Mouse (Mus musculus) small intestine, adult 2 months (tissue): ENCODE data around the gene Cdhr2. TPM values are rescaled to one million over a fixed set of nuclear protein-coding genes. Genes with fewer than 3 reads are reported as not detected.

ENCODE experiments used
- H3K27ac ChIP-seq: fragments of 200-500 bp; 2 replicates; pipeline ENCODE4 v1.5.1; 2012; ENCODE audit warnings: low read depth, low read length, control low read depth, inconsistent platforms; ENCODE audit not compliant: insufficient read depth
- H3K27me3 ChIP-seq: fragments of 200-500 bp; 2 replicates; pipeline ENCODE4 v1.6.1; 2012; ENCODE audit warnings: mild to moderate bottlenecking, moderate library complexity, low read length, inconsistent platforms; ENCODE audit not compliant: control insufficient read depth, insufficient read depth
- H3K36me3 ChIP-seq: fragments of 200-500 bp; 2 replicates; pipeline ENCODE4 v1.6.1; 2012; ENCODE audit warnings: mild to moderate bottlenecking, low read length, control low read depth, inconsistent platforms; ENCODE audit not compliant: control insufficient read depth, insufficient read depth
- H3K4me1 ChIP-seq: fragments of 200-500 bp; 2 replicates; pipeline ENCODE4 v1.6.1; 2012; ENCODE audit warnings: low read length, inconsistent platforms, mixed read lengths; ENCODE audit not compliant: control insufficient read depth, insufficient read depth, insufficient read length
- H3K4me3 ChIP-seq: fragments of 200-500 bp; 2 replicates; pipeline ENCODE4 v1.5.1; 2012; ENCODE audit warnings: low read depth, mild to moderate bottlenecking, control low read depth, inconsistent platforms, low read length, moderate library complexity
- CTCF ChIP-seq: fragments of 200-500 bp; IDR thresholded peaks from 2 replicates; pipeline ENCODE4 v1.5.1; 2012; ENCODE audit warnings: low read depth, mild to moderate bottlenecking, control low read depth, inconsistent platforms, low read length, moderate library complexity, mixed read lengths; ENCODE audit not compliant: insufficient replicate concordance, insufficient read length; ENCODE audit errors: extremely low read depth
- POLR2A ChIP-seq: fragments of 200-500 bp; IDR thresholded peaks from 2 replicates; pipeline ENCODE4 v1.6.1; 2012; ENCODE audit warnings: low read depth, mild to moderate bottlenecking, control low read depth, inconsistent platforms, low read length, moderate library complexity
- WGBS: fragments of 180-500 bp; shearing (Covaris S2); methylation state at CpG from one replicate; pipeline ENCODE4 v1.1.7; 2018; 5-methylcytosine and 5-hydroxymethylcytosine counted together
- polyA plus RNA-seq: library from polyadenylated mRNA; depleted of rRNA; stranded (reverse); fragments of >200 nt; gene quantifications from 2 replicates; pipeline ENCODE4 v1.2.3, GENCODE M21; 2012; rRNA removed

Cdhr2 gene
- polyA plus RNA-seq, 1 experiment: 1,001 TPM

DNA sequence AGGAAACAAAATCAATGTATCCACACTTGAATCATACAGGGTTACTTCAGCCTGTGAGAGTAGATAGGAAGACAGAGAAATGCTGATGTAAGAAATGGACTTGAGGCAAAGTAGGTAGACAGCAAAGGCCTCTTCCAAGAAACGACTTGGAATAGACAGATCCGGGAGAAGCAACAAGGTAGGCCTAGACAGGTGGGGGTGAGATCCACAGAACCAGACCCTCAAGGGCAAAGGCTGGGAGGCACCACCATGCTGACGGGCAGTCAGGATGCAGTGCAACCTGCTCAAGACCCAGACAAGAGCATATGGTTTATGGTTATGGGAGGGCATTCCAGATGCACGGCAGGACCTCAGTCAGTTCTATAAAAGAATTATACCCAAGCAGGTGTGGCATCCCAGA lies 65.8 kb downstream of the Cdhr2 start:
- Histone ChIP-seq H3K27me3 (peaks cover 20% of the 10 kb centered on the region), H3K4me1 (peaks cover 9% of the 10 kb centered on the region), H3K27ac (no peak overlapping the region), H3K36me3 (no peaks in the 10 kb centered on the region), H3K4me3 (no peak overlapping the region)
- WGBS: 75% methylated on average over 4 of the region's 4 CpGs
- TF ChIP-seq POLR2A: no peak
- TF ChIP-seq CTCF: no peak

DNA sequence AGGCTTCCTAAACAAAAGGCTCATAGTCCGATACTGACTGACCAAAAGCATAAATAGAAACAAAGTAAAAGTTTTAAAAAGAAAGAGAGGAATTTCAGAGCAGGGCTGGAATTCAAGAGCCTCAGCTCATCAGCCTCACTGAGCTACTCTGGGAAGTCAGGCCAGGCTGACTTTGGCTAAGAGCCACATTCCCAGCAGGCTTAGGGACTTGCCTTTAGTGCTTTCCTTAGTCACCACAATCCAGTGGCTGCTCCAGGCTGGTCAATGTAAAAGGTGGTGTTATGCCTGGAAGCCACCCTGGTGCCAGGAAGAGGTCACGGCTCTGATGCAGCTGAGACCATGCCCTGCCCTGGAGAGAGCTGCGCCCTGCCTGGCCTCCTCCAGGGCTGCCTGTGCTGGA lies 79.3 kb downstream of the Cdhr2 start:
- Histone ChIP-seq H3K36me3 (no peaks in the 10 kb centered on the region), H3K27me3 (no peaks in the 10 kb centered on the region), H3K4me3 (no peak overlapping the region), H3K4me1 (no peaks in the 10 kb centered on the region), H3K27ac (no peak overlapping the region)
- WGBS: 79% methylated on average over 3 of the region's 3 CpGs
- TF ChIP-seq POLR2A (no peak), CTCF (no peak)

DNA sequence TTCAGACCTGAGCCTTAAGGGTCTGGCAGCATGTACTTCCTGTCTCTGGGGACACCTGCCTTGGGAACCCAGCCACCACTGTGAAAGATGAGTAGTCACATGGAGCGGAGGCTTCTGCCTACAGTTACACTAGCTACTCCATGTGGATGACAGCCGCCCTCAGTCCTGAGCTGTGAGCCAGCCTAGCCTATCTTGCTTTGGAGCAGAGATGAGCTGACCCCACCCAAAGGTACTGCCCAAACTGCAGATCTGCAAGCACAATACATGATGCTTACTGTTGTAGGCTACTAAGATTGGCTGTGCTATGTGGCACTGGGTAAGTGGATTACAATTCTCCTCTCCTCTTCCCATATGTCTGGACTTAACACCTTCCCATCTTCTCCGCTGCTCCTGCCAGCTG lies 79.8 kb downstream of the Cdhr2 start:
- H3K27me3 ChIP-seq: no peaks in the 10 kb centered on the region
- TF ChIP-seq POLR2A: no peak
- TF ChIP-seq CTCF: no peak
- no peak overlapping the region for H3K4me3 ChIP-seq
- H3K4me1 ChIP-seq: no peaks in the 10 kb centered on the region
- no peak overlapping the region for H3K27ac ChIP-seq
- H3K36me3 ChIP-seq: no peaks in the 10 kb centered on the region
- 85% methylated on average over 3 of the region's 3 CpGs for WGBS

DNA sequence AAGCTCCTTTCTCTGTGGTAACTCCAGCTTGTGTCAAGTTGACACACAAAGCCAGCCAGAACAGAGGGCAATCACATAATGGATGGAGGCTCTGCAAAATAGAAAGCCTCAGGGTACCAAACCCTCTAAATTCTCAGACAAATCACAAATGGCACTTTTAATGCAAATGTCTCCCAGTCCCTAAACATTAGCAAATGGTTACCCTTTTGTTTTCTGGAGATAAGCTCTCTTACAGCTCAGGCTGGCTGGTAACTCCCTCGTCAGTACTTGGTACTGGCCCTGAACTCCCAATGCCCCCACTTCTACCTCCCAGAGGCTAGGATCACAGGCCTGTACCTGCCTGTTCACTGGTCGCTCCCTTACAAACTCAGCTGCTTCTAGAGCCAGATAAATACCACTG lies 82.0 kb downstream of the Cdhr2 start:
- TF ChIP-seq CTCF (no peak), POLR2A (no peak)
- H3K27me3 ChIP-seq: no peaks in the 10 kb centered on the region
- H3K4me3 ChIP-seq: no peak overlapping the region
- 49% methylated on average over 2 of the region's 2 CpGs for WGBS
- H3K27ac ChIP-seq: no peak overlapping the region
- no peaks in the 10 kb centered on the region for H3K36me3 ChIP-seq
- no peaks in the 10 kb centered on the region; the same call in 1 of the 2 replicates for H3K4me1 ChIP-seq

DNA sequence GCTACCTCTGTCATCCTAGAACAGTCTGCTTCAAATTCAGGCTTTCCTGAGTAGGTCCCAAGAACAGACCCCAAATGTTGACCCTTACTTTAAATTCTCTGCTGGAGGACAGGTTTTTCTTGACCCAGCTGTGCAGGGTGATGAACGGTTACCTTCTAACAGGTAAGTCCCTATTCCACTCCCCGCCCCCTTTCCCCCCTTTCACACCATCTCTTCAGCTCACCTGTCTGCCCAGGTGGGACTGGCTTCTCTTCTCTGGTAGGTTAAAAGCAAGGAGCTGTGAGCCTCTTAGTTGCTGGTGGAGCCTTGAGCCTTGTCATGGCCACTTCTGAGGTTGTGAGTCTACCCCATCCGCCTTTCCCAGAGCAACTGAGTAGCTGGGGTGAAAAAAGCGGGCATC lies 82.4 kb downstream of the Cdhr2 start, which contains the start of gene Eif4e1b:
Gene Eif4e1b (plus strand): TSS at position 301 of the 400 bp plus-strand sequence.
- 84% methylated on average over 4 of the region's 4 CpGs for WGBS
- H3K27me3 ChIP-seq: no peaks in the 10 kb centered on the region
- no peak for TF ChIP-seq POLR2A
- TF ChIP-seq CTCF: no peak
- no peak within 1 kb of the TSS for H3K4me3 ChIP-seq
- H3K4me1 ChIP-seq: peaks cover 4% of the 10 kb centered on the region; the same call in 1 of the 2 replicates
- no peak within 1 kb of the TSS for H3K27ac ChIP-seq
- no peaks in the 10 kb centered on the region for H3K36me3 ChIP-seq

Other genes starting within 250 kb of the Cdhr2 start
- gene Thoc3, start 232.6 kb upstream of the Cdhr2 start, polyA plus RNA-seq: 23.9 and 29.7 TPM in 2 replicates
- gene Simc1, start 197.7 kb upstream of the Cdhr2 start, polyA plus RNA-seq: 2.1 and 4.0 TPM in 2 replicates
- 76.2 and 166 TPM in 2 replicates for gene 4833439L19Rik, start 136.0 kb upstream of the Cdhr2 start, polyA plus RNA-seq
- gene Arl10, start 126.4 kb upstream of the Cdhr2 start, polyA plus RNA-seq: 6.6 and 11.4 TPM in 2 replicates
- gene Nop16, start 111.4 kb upstream of the Cdhr2 start, polyA plus RNA-seq: 2.3 and 2.4 TPM in 2 replicates
- gene Higd2a, start 111.3 kb upstream of the Cdhr2 start, polyA plus RNA-seq: 93.9 and 163 TPM in 2 replicates
- gene Cltb, start 90.1 kb upstream of the Cdhr2 start, polyA plus RNA-seq: 34.7 and 84.6 TPM in 2 replicates
- gene Faf2, start 79.7 kb upstream of the Cdhr2 start, polyA plus RNA-seq: 11.1 and 14.5 TPM in 2 replicates
- 206 and 318 TPM in 2 replicates for gene Rnf44, start 7.6 kb upstream of the Cdhr2 start, polyA plus RNA-seq
- gene Gprin1, start 48.4 kb downstream of the Cdhr2 start, polyA plus RNA-seq: 0.14 and 0.18 TPM in 2 replicates
- gene Sncb, start 65.1 kb downstream of the Cdhr2 start, polyA plus RNA-seq: 0.37 and 0.63 TPM in 2 replicates
- gene Eif4e1b, start 82.5 kb downstream of the Cdhr2 start, polyA plus RNA-seq: not detected in 2 replicates
- 4.9 and 16.0 TPM in 2 replicates for gene Tspan17, start 87.9 kb downstream of the Cdhr2 start, polyA plus RNA-seq
- 4.4 and 5.1 TPM in 2 replicates for gene Unc5a, start 247.9 kb downstream of the Cdhr2 start, polyA plus RNA-seq